Mouse (Mus musculus) limb, embryonic 11.5 days (tissue): ENCODE data around the gene Cdc123. TPM values are rescaled to one million over a fixed set of nuclear protein-coding genes. Genes with fewer than 3 reads are reported as not detected.

Experiments
- ATAC-seq: fragments of 200-750 bp; cut with Nextera tagmentation; 2 replicates; pipeline ENCODE4 v1.8.0; 2017; ENCODE audit warnings: low read depth; ENCODE audit not compliant: insufficient number of reproducible peaks, low FRiP score, low TSS enrichment
- DNase-seq: peaks from one replicate; pipeline ENCODE4 v3.0.0-alpha.2; 2015; ENCODE audit warnings: low spot score
- H3K27ac ChIP-seq: fragments of 300-500 bp; sonication (generic); replicated peaks from 2 replicates; pipeline ENCODE4 v1.5.1; 2014; ENCODE audit warnings: low read depth, mild to moderate bottlenecking, low read length
- H3K27me3 ChIP-seq: fragments of 300-500 bp; sonication (generic); 2 replicates; pipeline ENCODE4 v1.6.1; 2014; ENCODE audit warnings: mild to moderate bottlenecking, low read length, mixed read lengths; ENCODE audit not compliant: control insufficient read depth, insufficient read depth
- H3K36me3 ChIP-seq: fragments of 300-500 bp; sonication (generic); 2 replicates; pipeline ENCODE4 v1.6.1; 2014; ENCODE audit warnings: mild to moderate bottlenecking, low read length, moderate library complexity, mixed read lengths; ENCODE audit not compliant: control insufficient read depth, insufficient read depth
- H3K4me1 ChIP-seq: fragments of 300-500 bp; sonication (generic); 2 replicates; pipeline ENCODE4 v1.6.1; 2014; ENCODE audit warnings: low read length, mixed read lengths; ENCODE audit not compliant: control insufficient read depth, insufficient read depth
- H3K4me2 ChIP-seq: fragments of 300-500 bp; sonication (generic); 2 replicates; pipeline ENCODE4 v1.6.1; 2014; ENCODE audit warnings: low read depth, mild to moderate bottlenecking, moderate library complexity; ENCODE audit not compliant: severe bottlenecking
- H3K4me3 ChIP-seq: fragments of 300-500 bp; sonication (generic); 2 replicates; pipeline ENCODE4 v1.5.1; 2014; ENCODE audit warnings: low read depth, low read length
- H3K9ac ChIP-seq: fragments of 300-500 bp; sonication (generic); 2 replicates; pipeline ENCODE4 v1.6.1; 2014; ENCODE audit warnings: mild to moderate bottlenecking, low read length
- H3K9me3 ChIP-seq: fragments of 300-500 bp; sonication (generic); 2 replicates; pipeline ENCODE4 v1.6.1; 2016; ENCODE audit warnings: low read length; ENCODE audit not compliant: control insufficient read depth
- WGBS: fragments of 180-500 bp; shearing (Covaris S2); extraction: QIAGEN DNeasy Blood & Tissue Kit; methylation state at CpG from one replicate; pipeline ENCODE4 v1.1.7; 2014; 5-methylcytosine and 5-hydroxymethylcytosine counted together
- polyA plus RNA-seq: library from polyadenylated mRNA; unstranded; fragments of >200 nt; fragmentation: Nextera tagmentation; extraction: Ambion mirVana; gene quantifications from 2 replicates; pipeline ENCODE4 v1.2.1, GENCODE M21; 2014

Gene Cdc123
- polyA plus RNA-seq, 1 experiment from 2014 or later: 352 TPM

DNA sequence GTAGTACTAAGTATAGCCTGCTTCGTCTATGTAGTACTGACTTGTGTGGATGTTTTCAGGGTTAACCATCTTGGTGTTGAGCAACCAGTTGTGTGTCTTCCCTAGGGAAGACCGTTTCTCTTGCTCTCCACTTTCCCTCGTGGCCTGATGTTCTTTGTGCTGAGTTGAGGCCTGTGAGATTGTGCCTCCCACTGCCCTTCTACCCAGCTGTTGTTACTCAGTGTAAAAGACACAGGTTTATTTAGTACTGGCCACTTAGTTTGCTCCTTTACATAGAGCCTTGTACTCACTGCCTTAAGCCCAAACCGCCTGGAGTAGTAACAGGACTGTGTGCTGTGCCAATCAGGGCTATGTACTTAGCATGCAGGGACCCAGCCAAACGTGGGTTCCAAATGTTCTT, 6.9 kb upstream of the Cdc123 start:
- H3K4me1 ChIP-seq: 0 out of 2 replicates have a peak, but pooled peaks cover under 1% of the 10 kb centered on the region
- H3K36me3 ChIP-seq: peaks cover 5% of the 10 kb centered on the region; the same call in 1 of the 2 replicates

DNA sequence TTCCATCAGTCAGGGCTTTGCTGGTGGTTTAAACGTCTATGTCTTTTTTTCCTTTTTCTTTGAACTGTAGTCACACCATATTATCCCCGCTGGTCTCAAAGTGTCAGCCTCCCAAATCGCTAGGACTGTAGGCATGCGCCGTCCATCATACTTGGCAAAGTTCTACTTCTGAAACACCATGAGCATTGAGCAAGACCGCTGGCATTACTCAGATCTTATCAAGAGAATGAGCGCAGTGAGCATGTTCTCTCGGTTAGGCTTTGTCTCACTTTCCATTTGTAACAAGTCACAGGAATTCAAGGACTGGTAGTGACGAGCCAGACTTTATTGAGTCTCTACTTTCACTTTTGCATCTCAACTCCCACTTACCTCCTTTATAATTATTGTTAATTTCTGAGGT, 6.2 kb upstream of the Cdc123 start:
- H3K4me2 ChIP-seq: no peak overlapping the region
- H3K4me1 ChIP-seq: 0 out of 2 replicates have a peak, but pooled peaks cover 5% of the 10 kb centered on the region
- DNase-seq (no peak), ATAC-seq (no peak)
- H3K36me3 ChIP-seq: peaks cover 3% of the 10 kb centered on the region; the same call in 1 of the 2 replicates
- no peak overlapping the region for H3K4me3 ChIP-seq
- H3K27ac ChIP-seq: no peak overlapping the region
- peaks cover 2% of the 10 kb centered on the region; the same call in 1 of the 2 replicates for H3K9me3 ChIP-seq
- H3K27me3 ChIP-seq: no peaks in the 10 kb centered on the region
- no peak overlapping the region for H3K9ac ChIP-seq
- 91% methylated on average over 9 of the region's 9 CpGs for WGBS

More for the DNA sequence above, 6.9 kb upstream of the Cdc123 start:
- Histone ChIP-seq H3K4me3 (no peak overlapping the region), H3K27ac (no peak overlapping the region), H3K9ac (no peak overlapping the region), H3K4me2 (no peak overlapping the region), H3K27me3 (no peaks in the 10 kb centered on the region), H3K9me3 (peaks cover 2% of the 10 kb centered on the region; the same call in 1 of the 2 replicates)
- DNase-seq (no peak), ATAC-seq (no peak)
- 88% methylated on average over 5 of the region's 5 CpGs for WGBS

DNA sequence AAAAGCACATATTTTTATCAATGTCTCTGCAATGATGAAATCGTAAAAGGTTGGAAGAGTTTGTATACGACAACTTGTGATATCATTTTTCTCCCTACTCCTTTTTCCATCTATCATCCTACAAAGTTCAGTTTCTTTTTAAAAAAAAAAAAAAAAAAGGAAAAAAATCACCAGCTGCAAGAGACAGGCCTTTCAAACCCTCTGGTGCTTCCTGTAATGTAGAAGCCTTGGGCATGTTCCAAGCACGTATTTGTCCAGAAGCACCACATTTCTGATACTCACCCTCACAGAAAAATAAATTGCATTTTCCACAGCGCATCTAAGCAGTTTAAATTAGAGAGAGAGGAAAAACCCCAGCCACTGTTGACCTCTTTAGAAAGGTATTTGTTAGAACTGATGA, 862 bp upstream of the Cdc123 start:
- Histone ChIP-seq H3K36me3 (peaks cover 8% of the 10 kb centered on the region), H3K27me3 (no peaks in the 10 kb centered on the region), H3K9ac (peak overlapping the region; percentile 86), H3K27ac (no peak overlapping the region), H3K4me3 (peak overlapping the region; percentile 78), H3K9me3 (peaks cover 2% of the 10 kb centered on the region; the same call in 1 of the 2 replicates), H3K4me2 (peak overlapping the region; percentile 47), H3K4me1 (0 out of 2 replicates have a peak, but pooled peaks cover 5% of the 10 kb centered on the region)
- DNase-seq (no peak), ATAC-seq (no peak)
- WGBS: 32% methylated on average over 4 of the region's 4 CpGs

DNA sequence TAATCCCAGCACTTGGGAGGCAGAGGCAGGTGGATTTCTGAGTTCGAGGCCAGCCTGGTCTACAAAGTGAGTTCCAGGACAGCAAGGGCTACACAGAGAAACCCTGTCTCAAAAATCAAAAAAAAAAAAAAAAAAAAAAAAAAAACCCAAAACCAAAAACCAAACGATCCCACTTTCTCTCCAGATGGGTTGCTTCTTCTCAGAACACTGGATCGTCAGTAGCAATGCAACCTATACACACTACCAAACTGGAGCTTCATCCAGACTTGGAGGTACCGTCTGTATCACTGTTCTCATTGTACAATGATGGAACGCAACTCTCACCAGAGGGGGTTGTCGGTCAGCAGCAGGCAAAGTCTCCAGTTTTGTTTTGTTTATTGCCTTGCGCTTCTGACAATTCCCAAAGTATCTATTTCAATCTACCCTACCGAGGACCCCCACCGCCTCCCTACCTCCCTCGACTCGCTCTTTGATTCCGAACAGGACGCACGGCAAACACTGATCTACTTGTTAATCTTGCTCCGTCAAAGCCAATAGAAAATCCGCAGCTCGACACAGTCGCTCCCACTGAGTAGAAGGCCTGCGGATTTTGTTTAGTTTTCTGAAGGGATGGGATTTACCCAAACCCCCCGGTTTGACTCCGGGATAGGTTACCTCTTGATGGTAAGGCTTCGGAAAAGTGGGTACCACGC, 637 bp downstream of the Cdc123 start:
- Histone ChIP-seq H3K9ac (peak overlapping the region; percentile 86), H3K36me3 (peaks cover 21% of the 10 kb centered on the region), H3K27ac (no peak overlapping the region), H3K4me1 (0 out of 2 replicates have a peak, but pooled peaks cover 5% of the 10 kb centered on the region), H3K4me2 (peak overlapping the region; percentile 48), H3K4me3 (peak overlapping the region; percentile 78), H3K9me3 (peaks cover 2% of the 10 kb centered on the region; the same call in 1 of the 2 replicates), H3K27me3 (no peaks in the 10 kb centered on the region)
- WGBS: 5% methylated on average over 23 of the region's 23 CpGs
- no peak for DNase-seq
- 0 out of 2 replicates have a peak, but pooled peaks have one; percentile 20 for ATAC-seq

DNA sequence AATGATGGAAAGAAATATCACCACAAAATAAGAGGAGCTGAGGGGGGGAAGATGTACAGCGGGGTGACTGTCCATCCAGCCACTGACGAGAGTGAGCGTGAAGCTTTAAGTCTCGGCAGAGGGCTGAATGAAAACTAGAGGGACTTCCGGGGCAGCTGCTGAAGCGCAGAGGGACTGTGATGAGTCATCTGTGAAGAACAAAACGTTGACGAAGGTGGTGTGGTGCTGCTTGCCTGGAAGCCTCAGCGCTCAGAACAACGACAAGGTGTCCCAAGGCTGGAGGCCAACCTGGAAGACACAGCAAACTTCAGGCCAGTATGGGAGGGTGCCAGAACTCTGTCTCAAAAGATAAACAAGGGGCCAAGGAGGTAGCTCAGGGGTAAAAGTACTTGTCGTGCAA, 4.1 kb downstream of the Cdc123 start:
- H3K27ac ChIP-seq: no peak overlapping the region
- H3K4me2 ChIP-seq: no peak overlapping the region
- no peaks in the 10 kb centered on the region for H3K4me1 ChIP-seq
- H3K9me3 ChIP-seq: no peaks in the 10 kb centered on the region
- H3K36me3 ChIP-seq: peaks cover 24% of the 10 kb centered on the region
- H3K4me3 ChIP-seq: no peak overlapping the region
- 96% methylated on average over 11 of the region's 11 CpGs for WGBS
- DNase-seq (no peak), ATAC-seq (no peak)
- H3K9ac ChIP-seq: no peak overlapping the region
- H3K27me3 ChIP-seq: no peaks in the 10 kb centered on the region

DNA sequence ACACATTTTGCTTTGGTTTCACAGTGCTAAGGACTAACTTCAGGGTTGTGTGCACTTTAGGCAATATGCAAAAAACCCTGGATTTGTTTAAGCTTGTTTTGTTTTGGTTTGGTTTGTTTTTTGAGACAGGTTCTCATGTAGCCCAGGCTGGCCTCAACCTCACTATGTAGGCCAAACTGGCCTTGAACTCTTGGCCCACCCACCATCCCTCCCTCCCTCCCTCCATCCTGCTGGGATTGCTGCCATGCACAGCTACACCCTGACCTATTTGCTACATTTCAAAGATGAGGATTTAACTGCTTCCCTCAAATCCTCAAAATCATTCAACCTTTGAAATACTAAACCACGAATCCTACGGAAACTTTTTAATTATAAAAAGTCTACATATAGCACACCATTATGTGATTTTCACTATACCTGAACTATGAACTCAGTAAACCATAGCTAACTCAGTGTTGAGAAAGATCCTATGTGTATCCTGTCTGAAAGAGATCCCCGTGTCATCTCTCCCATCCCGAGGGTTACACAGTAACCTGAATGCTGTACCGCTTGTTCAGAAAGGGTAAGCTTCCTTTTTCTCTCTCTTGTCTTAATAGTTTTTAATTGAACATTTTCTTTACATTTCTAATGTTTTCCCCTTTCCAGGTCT, 19.6 kb downstream of the Cdc123 start:
- no peak overlapping the region for H3K27ac ChIP-seq
- H3K4me3 ChIP-seq: no peak overlapping the region
- no peaks in the 10 kb centered on the region for H3K9me3 ChIP-seq
- 94% methylated on average over 5 of the region's 5 CpGs for WGBS
- H3K4me2 ChIP-seq: no peak overlapping the region
- H3K4me1 ChIP-seq: no peaks in the 10 kb centered on the region
- no peak for ATAC-seq
- H3K27me3 ChIP-seq: no peaks in the 10 kb centered on the region
- peaks cover 8% of the 10 kb centered on the region; the same call in 1 of the 2 replicates for H3K36me3 ChIP-seq
- no peak for DNase-seq
- H3K9ac ChIP-seq: no peak overlapping the region

DNA sequence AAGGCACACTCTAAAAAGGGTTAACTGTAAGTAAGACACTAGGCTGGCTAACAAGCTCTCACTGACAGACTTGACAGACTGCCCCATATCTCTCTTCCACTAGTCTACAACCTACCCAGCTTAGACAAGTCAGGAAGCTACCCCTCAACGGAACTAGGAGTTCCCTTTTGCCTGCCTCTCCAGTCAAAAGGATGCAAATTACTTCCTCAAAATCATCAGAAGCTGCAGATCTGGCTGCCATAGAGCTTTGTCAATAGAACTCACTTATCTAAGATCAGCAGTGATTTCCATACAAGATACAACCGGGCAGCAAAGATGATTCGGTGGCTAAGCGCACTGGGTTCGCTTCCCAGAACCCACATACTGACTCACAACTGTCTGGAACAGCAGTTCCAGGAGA, 20.3 kb downstream of the Cdc123 start:
- no peak overlapping the region for H3K4me2 ChIP-seq
- no peaks in the 10 kb centered on the region for H3K4me1 ChIP-seq
- no peak for ATAC-seq
- DNase-seq: no peak
- no peak overlapping the region for H3K27ac ChIP-seq
- peaks cover 8% of the 10 kb centered on the region; the same call in 1 of the 2 replicates for H3K36me3 ChIP-seq
- no peaks in the 10 kb centered on the region for H3K27me3 ChIP-seq
- H3K9me3 ChIP-seq: no peaks in the 10 kb centered on the region
- H3K9ac ChIP-seq: no peak overlapping the region
- WGBS: 91% methylated on average over 5 of the region's 5 CpGs
- H3K4me3 ChIP-seq: no peak overlapping the region

DNA sequence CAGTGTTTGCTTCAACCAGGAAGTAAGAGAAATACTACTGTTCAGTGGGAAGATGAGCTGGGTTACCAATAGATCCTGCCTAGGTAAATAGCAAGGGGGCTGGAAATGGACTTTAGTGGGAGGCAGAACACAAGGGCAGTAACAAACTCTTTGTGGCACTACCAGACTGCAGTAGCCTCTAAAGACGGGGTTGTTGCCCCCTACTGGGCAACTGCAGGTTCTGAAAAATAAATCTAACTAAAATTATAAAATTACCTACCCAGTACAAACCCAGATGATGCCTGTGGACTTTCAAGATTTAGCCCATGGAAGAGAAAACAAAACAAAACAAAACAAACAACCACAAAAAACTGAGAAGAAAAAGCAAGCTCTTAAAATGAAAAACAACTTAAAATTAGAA, 20.8 kb downstream of the Cdc123 start:
- DNase-seq (no peak), ATAC-seq (no peak)
- H3K9me3 ChIP-seq: no peaks in the 10 kb centered on the region
- H3K27ac ChIP-seq: no peak overlapping the region
- no peaks in the 10 kb centered on the region for H3K4me1 ChIP-seq
- H3K4me3 ChIP-seq: no peak overlapping the region
- H3K27me3 ChIP-seq: no peaks in the 10 kb centered on the region
- peaks cover 10% of the 10 kb centered on the region; the same call in 1 of the 2 replicates for H3K36me3 ChIP-seq
- no peak overlapping the region for H3K4me2 ChIP-seq
- H3K9ac ChIP-seq: no peak overlapping the region
- WGBS: 35% methylated on average over 1 of the region's 1 CpGs
